Mouse (Mus musculus) liver, adult 2 months (tissue): ENCODE data around the gene Kcnj6. TPM values are rescaled to one million over a fixed set of nuclear protein-coding genes. Genes with fewer than 3 reads are reported as not detected.
A peak's percentile ranks its signal among the peaks of the same experiment; 100 is the strongest.

Source experiments
- DNase-seq: peaks from one replicate; pipeline ENCODE4 v3.0.0-alpha.2; 2011; ENCODE audit warnings: low read depth, low spot score; ENCODE audit errors: extremely low read depth
- H3K27ac ChIP-seq: fragments of 200-500 bp; replicated peaks from 2 replicates; pipeline ENCODE4 v1.5.1; 2012; ENCODE audit warnings: low read depth, mild to moderate bottlenecking, control low read depth, inconsistent platforms, low read length; ENCODE audit not compliant: insufficient read depth
- H3K27me3 ChIP-seq: fragments of 200-500 bp; 2 replicates; pipeline ENCODE4 v1.6.1; 2012; ENCODE audit warnings: mild to moderate bottlenecking, moderate library complexity, low read length, inconsistent platforms; ENCODE audit not compliant: control insufficient read depth, insufficient read depth
- H3K36me3 ChIP-seq: fragments of 200-500 bp; 2 replicates; pipeline ENCODE4 v1.6.1; 2012; ENCODE audit warnings: low read length, inconsistent platforms; ENCODE audit not compliant: control insufficient read depth, insufficient read depth
- H3K4me1 ChIP-seq: fragments of 200-500 bp; 2 replicates; pipeline ENCODE4 v1.6.1; 2011; ENCODE audit warnings: low read length; ENCODE audit not compliant: control insufficient read depth, insufficient read depth
- H3K4me3 ChIP-seq: fragments of 200-500 bp; 2 replicates; pipeline ENCODE4 v1.5.1; 2011; ENCODE audit warnings: low read depth, mild to moderate bottlenecking, control low read depth, low read length, moderate library complexity; ENCODE audit not compliant: insufficient read depth
- H3K79me2 ChIP-seq: fragments of 200-500 bp; 2 replicates; pipeline ENCODE4 v1.6.1; 2012; ENCODE audit warnings: inconsistent platforms, mild to moderate bottlenecking, low read length, moderate library complexity; ENCODE audit not compliant: control insufficient read depth, insufficient read depth
- H3K9ac ChIP-seq: fragments of 200-500 bp; 2 replicates; pipeline ENCODE4 v1.6.1; 2012; ENCODE audit warnings: low read depth, mild to moderate bottlenecking, control low read depth, inconsistent platforms, low read length
- CTCF ChIP-seq: fragments of 200-500 bp; IDR thresholded peaks from 2 replicates; pipeline ENCODE4 v1.5.1; 2011; ENCODE audit warnings: low read depth, low read length, control low read depth
- POLR2A ChIP-seq: fragments of 200-500 bp; IDR thresholded peaks from 2 replicates; pipeline ENCODE4 v1.6.1; 2011; ENCODE audit warnings: low read length, control low read depth; ENCODE audit not compliant: insufficient read depth; ENCODE audit errors: extremely low read depth
- WGBS: fragments of 180-500 bp; shearing (Covaris S2); methylation state at CpG from one replicate; pipeline ENCODE4 v1.1.7; 2018; 5-methylcytosine and 5-hydroxymethylcytosine counted together
- polyA plus RNA-seq: library from polyadenylated mRNA; depleted of rRNA; stranded (reverse); fragments of >200 nt; gene quantifications from 2 replicates; pipeline ENCODE4 v1.2.3, GENCODE M21; 2012
- total RNA-seq: library from RNA; depleted of rRNA; stranded (reverse); fragments of >200 nt; gene quantifications from 2 replicates; pipeline ENCODE4 v1.2.3, GENCODE M21; 2014

Kcnj6 gene
- total and polyA plus RNA-seq, 2 experiments, result not detected

GRCm38 (mm10) chr16:94956410-94956809, 41.1 kb downstream of the Kcnj6 start:
- Histone ChIP-seq H3K27ac (no peak overlapping the region), H3K9ac (no peak overlapping the region), H3K36me3 (no peaks in the 10 kb centered on the region), H3K79me2 (no peaks in the 10 kb centered on the region), H3K4me3 (no peak overlapping the region), H3K27me3 (no peaks in the 10 kb centered on the region; the same call in 1 of the 2 replicates), H3K4me1 (no peaks in the 10 kb centered on the region)
- no peak for DNase-seq
- TF ChIP-seq POLR2A (no peak), CTCF (no peak)
- WGBS, result 85% methylated on average over 6 of the region's 6 CpGs

- 55% methylated on average over 1 of the region's 1 CpGs for WGBS
- H3K4me3 ChIP-seq, result no peak overlapping the region
Observed at GRCm38 (mm10) chr16:94953294-94953693, 44.2 kb downstream of the Kcnj6 start.

GRCm38 (mm10) chr16:94949172-94949571, 48.3 kb downstream of the Kcnj6 start:
- Histone ChIP-seq H3K4me1 (no peaks in the 10 kb centered on the region), H3K36me3 (no peaks in the 10 kb centered on the region), H3K4me3 (no peak overlapping the region), H3K27me3 (no peaks in the 10 kb centered on the region), H3K9ac (no peak overlapping the region), H3K79me2 (no peaks in the 10 kb centered on the region), H3K27ac (no peak overlapping the region)
- DNase-seq, result no peak
- WGBS, result 86% methylated on average over 7 of the region's 7 CpGs
- TF ChIP-seq CTCF, result no peak
- no peak for TF ChIP-seq POLR2A

More at GRCm38 (mm10) chr16:94953294-94953693, 44.2 kb downstream of the Kcnj6 start:
- H3K4me1 ChIP-seq, result no peaks in the 10 kb centered on the region
- no peak for TF ChIP-seq POLR2A
- no peak overlapping the region for H3K9ac ChIP-seq
- no peaks in the 10 kb centered on the region; the same call in 1 of the 2 replicates for H3K27me3 ChIP-seq
- H3K79me2 ChIP-seq, result no peaks in the 10 kb centered on the region
- H3K36me3 ChIP-seq, result no peaks in the 10 kb centered on the region
- no peak overlapping the region for H3K27ac ChIP-seq
- no peak for DNase-seq

- Histone ChIP-seq H3K4me1 (no peaks in the 10 kb centered on the region), H3K4me3 (no peak overlapping the region), H3K9ac (no peak overlapping the region), H3K79me2 (no peaks in the 10 kb centered on the region), H3K27me3 (no peaks in the 10 kb centered on the region), H3K36me3 (no peaks in the 10 kb centered on the region), H3K27ac (no peak overlapping the region)
- DNase-seq, result peak; percentile 28
- TF ChIP-seq POLR2A (no peak), CTCF (no peak)
- WGBS, result 75% methylated on average over 5 of the region's 5 CpGs
Observed at GRCm38 (mm10) chr16:94946848-94947247, 50.7 kb downstream of the Kcnj6 start.

GRCm38 (mm10) chr16:94932702-94933101, 64.8 kb downstream of the Kcnj6 start:
- DNase-seq, result no peak
- Histone ChIP-seq H3K79me2 (no peaks in the 10 kb centered on the region), H3K4me1 (no peaks in the 10 kb centered on the region), H3K27me3 (peaks cover 2% of the 10 kb centered on the region; the same call in 1 of the 2 replicates), H3K36me3 (no peaks in the 10 kb centered on the region), H3K9ac (no peak overlapping the region), H3K4me3 (no peak overlapping the region), H3K27ac (no peak overlapping the region)
- TF ChIP-seq CTCF, result no peak
- TF ChIP-seq POLR2A, result no peak
- WGBS, result 75% methylated on average over 8 of the region's 8 CpGs

- 9% methylated on average over 21 of the region's 21 CpGs for WGBS
Observed at GRCm38 (mm10) chr16:94931343-94932301, 65.9 kb downstream of the Kcnj6 start.

More at GRCm38 (mm10) chr16:94931343-94932301, 65.9 kb downstream of the Kcnj6 start:
- no peak for DNase-seq
- H3K27me3 ChIP-seq, result no peaks in the 10 kb centered on the region; the same call in 1 of the 2 replicates
- H3K4me3 ChIP-seq, result no peak overlapping the region
- H3K4me1 ChIP-seq, result no peaks in the 10 kb centered on the region
- no peaks in the 10 kb centered on the region for H3K36me3 ChIP-seq
- TF ChIP-seq CTCF (no peak), POLR2A (no peak)
- H3K9ac ChIP-seq, result no peak overlapping the region
- no peak overlapping the region for H3K27ac ChIP-seq
- H3K79me2 ChIP-seq, result no peaks in the 10 kb centered on the region
